Mouse (Mus musculus): ENCODE measurements at regions not wholly inside any gene's neighbourhood (a gene's known extent, or its start where the extent isn't known, plus 50 kb on each side); places are given as distances from the start of the nearest gene placed in this dataset.

- peak in 1 of 2 experiments; percentile 3 for DNase-seq (ENCODE audit: low spot score in 2 of 2)
These were observed 90.2 kb upstream of the Nr4a3 start for GRCm38 (mm10) chr4:47954576-47955305.

GRCm38 (mm10) chr4:47964630-47965029 lies 80.3 kb upstream of the Nr4a3 start:
- intact Hi-C loops (cut with DNase I), result no loop called here
- no peak for DNase-seq (ENCODE audit: low spot score in 2 of 2)

More at GRCm38 (mm10) chr4:47954576-47955305, 90.2 kb upstream of the Nr4a3 start:
- intact Hi-C loops (cut with DNase I), result no loop called here

- intact Hi-C loops (cut with DNase I), result no loop called here
- no peak for DNase-seq (ENCODE audit: low spot score in 2 of 2)
These were observed 73.1 kb upstream of the Nr4a3 start for GRCm38 (mm10) chr4:47971861-47972260.

- intact Hi-C loops (cut with DNase I), result no loop called here
- DNase-seq (ENCODE audit: low spot score in 2 of 2), result peak; percentile 9 to 29
These were observed 65.2 kb upstream of the Nr4a3 start for GRCm38 (mm10) chr4:47979579-47980313.

Data from left cerebral cortex, postnatal 14 days (tissue).